Mouse (Mus musculus): ENCODE results near the gene Dpysl5. TPM values are rescaled to one million over a fixed set of nuclear protein-coding genes. Genes with fewer than 3 reads are reported as not detected.
A peak's percentile ranks its signal among the peaks of the same experiment; 100 is the strongest.
"Not testable (repeated sequence)": the region's sequence is repeated elsewhere in the genome, so short reads cannot be mapped to it uniquely, and the experiment has no call there.

Dpysl5 gene
- total RNA-seq, 2 experiments from 2014 or later, result 5.6 to 7.4 TPM

GRCm38 (mm10) chr5:30701373-30701772 is 10.0 kb upstream of the Dpysl5 start:
- not testable (repeated sequence) for DNase-seq (ENCODE audit: low spot score in 2 of 2)

DNA sequence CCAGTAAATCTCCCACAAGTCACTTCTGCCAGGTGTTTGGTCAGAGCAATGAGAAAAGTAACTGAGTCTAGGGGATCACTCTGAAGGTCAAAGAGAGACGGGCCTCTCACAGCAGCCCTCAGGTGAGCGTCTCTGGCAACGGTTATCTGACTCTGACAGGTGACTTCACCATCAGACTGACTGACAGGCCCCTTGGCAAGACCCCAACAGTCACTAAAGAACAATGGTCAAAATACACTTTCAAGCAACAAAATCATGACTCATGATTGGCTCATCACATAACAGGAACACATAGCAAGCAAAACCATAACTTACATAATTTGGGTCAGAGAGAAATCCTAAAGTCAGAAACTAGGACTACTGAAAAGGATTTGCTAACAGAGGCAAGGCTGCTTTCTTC is 9.5 kb upstream of the Dpysl5 start:
- DNase-seq (ENCODE audit: low spot score in 2 of 2), result no peak

GRCm38 (mm10) chr5:30709744-30710383 is 1.5 kb upstream of the Dpysl5 start:
- DNase-seq (ENCODE audit: low spot score in 2 of 2), result peak; percentile 38 to 70

GRCm38 (mm10) chr5:30710486-30710885 is 878 bp upstream of the Dpysl5 start:
- no peak for DNase-seq (ENCODE audit: low spot score in 2 of 2)

GRCm38 (mm10) chr5:30712002-30712390 is 632 bp downstream of the Dpysl5 start:
- no peak for DNase-seq (ENCODE audit: low spot score in 2 of 2)

DNA sequence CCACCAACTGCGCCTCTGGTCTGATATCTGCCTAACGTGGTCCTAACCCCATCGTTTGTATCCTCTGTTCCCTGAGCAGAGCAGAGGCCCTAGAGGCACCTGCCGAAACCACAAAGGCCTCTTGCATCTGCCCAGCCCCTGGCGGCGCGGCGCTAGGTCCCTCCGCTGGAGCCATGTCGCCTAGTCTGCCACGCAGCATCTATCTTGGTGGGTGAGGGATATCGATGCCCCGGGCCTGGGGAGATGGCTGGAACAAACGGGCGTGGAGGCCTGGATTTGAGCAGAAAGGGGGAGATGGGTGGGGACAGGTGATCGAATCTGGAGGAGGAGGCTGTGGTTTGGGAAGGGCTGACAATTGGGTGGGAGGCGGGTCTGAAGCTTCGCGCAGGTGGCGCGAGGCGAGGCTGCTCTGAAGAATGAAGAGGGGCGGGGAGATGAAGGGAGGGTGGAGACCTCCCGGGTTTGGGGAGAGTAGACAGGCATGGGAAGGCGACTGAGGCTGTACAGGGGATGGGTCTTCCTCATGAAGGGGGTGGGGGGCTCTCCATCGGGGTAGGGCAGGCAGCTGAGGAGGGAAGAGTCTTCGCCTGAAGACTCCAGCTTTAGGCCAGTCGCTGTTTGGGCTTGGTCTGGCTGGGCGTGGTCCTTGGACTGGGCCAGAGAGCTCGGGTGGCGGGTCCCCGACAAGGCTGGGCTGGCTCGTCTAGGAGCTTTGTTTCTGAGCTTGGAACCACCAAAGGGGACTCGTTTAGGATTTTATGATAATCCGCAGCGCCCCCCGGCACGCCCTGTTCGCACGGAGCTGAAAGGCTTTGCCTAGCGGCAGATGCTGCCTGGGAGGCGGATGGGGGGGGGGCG is 1.3 kb downstream of the Dpysl5 start:
- DNase-seq (ENCODE audit: low spot score in 2 of 2), result peak in 1 of 2 experiments; percentile 16

DNA sequence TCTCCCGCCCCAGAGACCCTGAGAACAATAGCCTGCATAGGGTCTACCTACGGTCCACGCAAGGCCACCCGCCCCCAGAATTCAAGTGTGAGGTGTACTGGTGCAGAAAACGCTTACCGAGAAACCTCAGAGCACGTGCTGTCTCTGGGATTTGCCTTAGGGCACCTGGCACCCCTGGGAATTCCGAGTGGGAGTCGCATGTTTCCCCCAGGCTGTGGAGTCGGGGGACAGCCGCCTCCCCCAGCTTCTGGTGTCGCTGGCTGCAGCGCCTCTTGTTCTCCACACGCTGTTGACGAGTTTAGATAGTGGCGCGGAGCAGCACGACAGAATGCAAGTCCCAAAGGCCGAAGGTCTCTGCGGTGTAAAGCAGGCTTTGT is 1.9 kb downstream of the Dpysl5 start:
- no peak for DNase-seq (ENCODE audit: low spot score in 2 of 2)

DNA sequence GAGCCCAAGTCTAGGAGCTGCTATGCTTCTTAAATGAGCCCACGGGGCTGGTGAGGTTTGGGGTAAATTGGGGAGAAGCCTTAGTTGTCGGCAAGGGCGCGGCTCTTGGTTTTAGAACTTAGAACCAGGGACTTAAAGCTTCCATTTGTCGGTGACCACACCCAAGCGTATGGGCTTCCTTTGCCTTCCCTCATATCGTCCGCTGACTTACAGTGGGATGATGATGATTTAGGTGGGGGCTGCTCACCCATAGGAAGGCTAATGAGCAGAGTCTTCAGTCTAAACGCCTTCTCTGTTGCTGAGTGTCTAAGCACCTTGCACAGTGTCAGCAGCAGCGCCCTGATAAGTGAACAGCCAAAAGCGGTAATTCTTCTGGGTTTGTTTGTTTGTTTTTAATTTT is 2.3 kb downstream of the Dpysl5 start:
- no peak for DNase-seq (ENCODE audit: low spot score in 2 of 2)

DNA sequence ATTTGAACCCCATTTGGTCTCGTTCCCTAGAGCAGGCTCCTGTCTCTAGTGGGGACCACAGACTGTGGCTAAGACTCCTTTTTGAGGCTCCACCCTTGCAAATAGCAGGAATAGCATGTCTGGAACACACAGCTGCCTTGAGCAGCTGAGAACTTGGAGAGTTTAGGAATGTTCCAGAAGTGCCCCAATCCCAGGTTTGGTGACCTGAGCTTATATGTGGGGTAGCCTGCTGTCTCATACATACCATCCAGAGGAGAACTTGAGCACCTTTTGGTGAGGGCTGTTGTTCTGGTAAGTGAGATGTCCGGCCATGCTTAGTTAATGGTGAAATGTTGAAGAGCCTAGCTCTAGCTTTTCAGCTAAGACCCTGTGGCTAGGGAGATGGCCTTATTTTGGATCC is 4.9 kb downstream of the Dpysl5 start:
- DNase-seq (ENCODE audit: low spot score in 2 of 2), result no peak

DNA sequence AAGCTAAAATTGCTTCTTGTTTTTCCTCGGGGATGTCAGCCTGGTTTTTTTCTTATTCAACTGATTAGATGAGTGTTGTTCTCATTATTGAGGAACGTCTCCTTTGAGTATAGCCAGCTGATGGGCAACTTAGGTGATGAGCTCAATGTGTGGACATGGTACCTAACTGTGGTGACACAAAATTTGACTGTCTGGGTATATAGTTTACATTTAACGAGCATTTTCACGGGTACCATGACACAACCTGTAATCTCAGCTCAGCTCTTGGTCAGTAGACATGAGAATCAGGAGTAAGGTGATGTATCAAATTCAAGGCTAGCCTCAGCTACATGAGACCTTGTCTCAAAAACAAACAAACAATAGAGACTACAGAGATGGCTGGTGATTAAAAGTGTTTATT is 6.1 kb downstream of the Dpysl5 start:
- DNase-seq (ENCODE audit: low spot score in 2 of 2), result no peak

GRCm38 (mm10) chr5:30717991-30718703 is 6.8 kb downstream of the Dpysl5 start:
- no peak for DNase-seq (ENCODE audit: low spot score in 2 of 2)

DNA sequence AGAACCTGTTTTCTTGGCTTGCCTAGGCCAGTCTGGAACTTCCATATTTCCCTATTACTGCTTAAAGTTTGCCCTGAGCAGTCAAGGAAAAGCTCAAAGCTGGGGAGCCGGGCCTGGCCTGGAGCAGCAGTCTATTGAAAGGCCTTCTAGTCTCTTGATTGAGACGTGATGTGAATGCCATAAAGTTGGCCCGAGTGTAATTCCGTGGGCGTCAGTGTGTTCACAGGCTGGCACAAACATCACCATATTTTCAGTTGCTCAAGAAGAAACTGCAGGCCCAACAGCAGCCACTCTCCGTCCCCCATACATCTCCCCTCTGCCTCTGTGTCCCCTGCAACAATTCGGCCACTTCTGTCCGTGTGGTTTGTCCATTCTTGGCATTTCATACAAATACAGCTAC is 10.6 kb downstream of the Dpysl5 start:
- DNase-seq (ENCODE audit: low spot score in 2 of 2), result no peak

- no peak for DNase-seq (ENCODE audit: low spot score in 2 of 2)
These were observed 14.9 kb downstream of the Dpysl5 start for GRCm38 (mm10) chr5:30726151-30726693.

DNA sequence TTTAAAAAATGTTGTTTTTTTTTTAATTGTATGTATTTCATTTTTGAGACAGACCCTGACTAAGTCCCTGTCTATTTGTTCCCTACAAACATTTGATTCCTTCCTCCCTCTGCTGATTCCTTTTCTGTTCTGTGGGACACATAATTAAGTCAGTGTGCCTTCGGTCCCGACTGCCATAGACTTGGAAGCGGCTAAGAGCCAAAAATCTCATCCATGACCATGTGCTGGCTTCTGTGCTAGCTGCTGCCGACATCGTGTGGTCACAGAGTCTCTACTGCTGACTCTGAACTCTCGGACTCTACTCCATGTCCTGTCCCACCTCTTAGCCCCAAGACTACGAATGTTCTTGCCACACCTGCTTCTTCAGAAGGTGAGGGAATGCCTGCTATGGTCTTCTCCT is 21.1 kb downstream of the Dpysl5 start:
- DNase-seq (ENCODE audit: low spot score in 2 of 2), result no peak

GRCm38 (mm10) chr5:30734666-30735065 is 23.3 kb downstream of the Dpysl5 start:
- no peak for DNase-seq (ENCODE audit: low spot score in 2 of 2)

DNA sequence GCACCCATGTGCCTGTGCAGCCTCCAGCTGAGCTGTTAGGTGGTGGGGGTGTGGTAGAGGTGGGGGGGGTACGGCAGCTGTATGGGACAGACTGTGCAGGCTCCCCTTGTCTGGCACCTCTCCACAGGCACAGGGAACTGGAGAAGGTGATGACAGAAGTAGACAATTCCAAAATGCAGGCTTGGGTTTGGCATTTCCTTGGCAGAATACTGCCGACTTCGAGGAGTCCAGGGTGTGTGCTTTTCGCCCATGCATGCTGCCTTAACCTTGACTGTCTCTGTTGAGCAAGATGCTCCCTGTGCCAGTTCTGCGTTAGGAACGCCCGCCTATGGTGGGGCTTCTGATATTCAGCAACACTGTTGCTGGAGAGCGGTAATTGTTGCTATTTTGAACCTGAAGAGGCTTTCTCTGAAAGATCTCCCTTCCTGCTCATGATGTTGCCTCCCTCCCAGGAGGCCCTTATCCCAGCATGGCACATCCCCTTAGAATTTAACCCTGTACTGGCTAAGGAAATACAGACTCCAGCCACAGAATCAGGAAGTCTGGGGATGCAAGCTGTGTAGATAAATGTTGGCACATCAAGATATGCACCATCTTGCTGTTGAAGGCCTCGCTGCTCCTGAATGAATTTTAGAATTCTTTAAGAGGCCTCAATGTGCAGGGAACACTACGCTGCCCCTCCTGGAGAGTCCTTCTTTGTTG is 26.9 kb downstream of the Dpysl5 start:
- no peak for DNase-seq (ENCODE audit: low spot score in 2 of 2)

DNA sequence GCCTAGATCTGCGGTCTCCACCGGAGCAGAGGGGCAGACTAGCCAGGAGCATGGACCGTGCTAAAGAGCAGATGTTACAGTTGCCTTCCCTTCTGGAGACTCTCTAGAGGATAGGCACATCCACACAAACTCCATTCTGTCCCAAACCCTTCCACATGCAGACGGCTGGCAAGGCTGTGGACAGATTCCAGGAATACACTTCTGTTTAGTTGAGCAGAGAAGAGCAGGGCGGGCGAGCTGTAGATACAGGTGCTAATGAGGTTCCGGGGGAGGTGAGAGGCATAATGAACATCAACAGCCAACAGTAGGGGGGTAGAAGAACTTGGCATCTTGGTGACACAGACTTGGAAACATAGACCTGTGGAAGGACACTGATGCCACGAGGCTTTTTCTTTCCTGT is 28.2 kb downstream of the Dpysl5 start:
- no peak for DNase-seq (ENCODE audit: low spot score in 2 of 2)

- DNase-seq (ENCODE audit: low spot score in 2 of 2), result no peak
These were observed 38.4 kb downstream of the Dpysl5 start for GRCm38 (mm10) chr5:30749582-30750311.

- DNase-seq (ENCODE audit: low spot score in 2 of 2), result peak in 1 of 2 experiments; percentile 40
These were observed 39.7 kb downstream of the Dpysl5 start for GRCm38 (mm10) chr5:30751071-30751470.

DNA sequence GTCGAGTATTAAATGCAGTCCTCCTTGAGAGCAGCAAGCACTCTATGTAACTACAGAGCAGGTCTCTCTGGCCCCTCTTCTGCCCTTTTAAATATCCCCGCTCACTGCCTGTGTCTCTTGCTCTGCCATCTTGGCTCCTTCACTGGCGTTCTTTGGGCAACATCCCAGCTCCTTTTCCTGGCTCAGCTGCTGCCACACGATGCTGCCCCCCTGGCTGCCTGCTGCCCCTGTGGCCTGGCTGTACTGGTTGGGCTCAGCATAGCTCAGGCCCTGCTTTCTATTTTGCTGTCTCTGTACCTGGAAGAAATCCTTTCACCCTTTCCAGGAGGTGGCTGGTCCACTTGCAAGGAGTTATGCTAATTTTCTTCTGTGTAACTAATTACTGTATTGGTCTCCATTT is 41.8 kb downstream of the Dpysl5 start:
- peak; percentile 33 to 61 for DNase-seq (ENCODE audit: low spot score in 2 of 2)
